Mouse (Mus musculus) hindbrain, embryonic 10.5 days (tissue): ENCODE data around the gene Myo16. TPM values are rescaled to one million over a fixed set of nuclear protein-coding genes. Genes with fewer than 3 reads are reported as not detected.
A peak's percentile ranks its signal among the peaks of the same experiment; 100 is the strongest.

ENCODE experiments used
- DNase-seq: peaks from one replicate; pipeline ENCODE4 v3.0.0-alpha.2; 2017; ENCODE audit warnings: low spot score
- H3K27ac ChIP-seq: fragments of 300-500 bp; sonication (generic); 2 replicates; pipeline ENCODE4 v1.5.1; 2016; ENCODE audit warnings: mild to moderate bottlenecking, moderate library complexity
- H3K27me3 ChIP-seq: fragments of 300-500 bp; sonication (generic); 2 replicates; pipeline ENCODE4 v1.6.1; 2016; ENCODE audit warnings: mild to moderate bottlenecking; ENCODE audit not compliant: poor library complexity, insufficient read depth, severe bottlenecking
- H3K36me3 ChIP-seq: fragments of 300-500 bp; sonication (generic); 2 replicates; pipeline ENCODE4 v1.6.1; 2016; ENCODE audit warnings: mild to moderate bottlenecking, moderate library complexity
- H3K4me1 ChIP-seq: fragments of 300-500 bp; sonication (generic); replicated peaks from 2 replicates; pipeline ENCODE4 v1.6.1; 2016; ENCODE audit warnings: mild to moderate bottlenecking
- H3K4me3 ChIP-seq: fragments of 300-500 bp; sonication (generic); 2 replicates; pipeline ENCODE4 v1.5.1; 2016; ENCODE audit warnings: mild to moderate bottlenecking, moderate library complexity
- H3K9me3 ChIP-seq: fragments of 300-500 bp; sonication (generic); 2 replicates; pipeline ENCODE4 v1.6.1; 2016; ENCODE audit warnings: mild to moderate bottlenecking, moderate library complexity
- WGBS: fragments of 180-500 bp; shearing (Covaris S2); methylation state at CpG from one replicate; pipeline ENCODE4 v1.1.7; 2016; 5-methylcytosine and 5-hydroxymethylcytosine counted together
- polyA plus RNA-seq: library from polyadenylated mRNA; unstranded; fragments of >200 nt; fragmentation: Nextera tagmentation; extraction: Ambion mirVana; gene quantifications from 2 replicates; pipeline ENCODE4 v1.2.1, GENCODE M21; 2016

Myo16 gene
- polyA plus RNA-seq, 1 experiment from 2014 or later: 2.8 TPM

DNA sequence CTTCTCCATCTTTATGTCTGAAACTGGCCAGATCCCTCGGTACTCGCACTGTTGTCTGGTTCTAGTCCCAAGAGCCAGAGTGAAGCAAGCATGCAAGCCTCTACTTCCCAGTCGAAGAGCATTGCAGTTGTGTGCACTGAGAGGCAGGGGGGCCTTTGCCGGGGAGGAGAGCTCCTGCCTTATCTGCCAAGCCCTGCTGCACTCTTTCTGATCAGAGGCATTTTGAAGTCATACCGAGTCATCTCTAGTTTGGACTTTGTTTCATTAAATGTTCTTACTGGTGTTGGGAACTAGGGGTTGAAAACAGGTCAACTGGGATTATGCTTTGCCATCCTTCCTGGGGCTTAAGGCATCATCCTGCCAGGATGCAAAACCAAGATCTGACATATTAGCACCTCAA lies 445.2 kb downstream of the Myo16 start:
- H3K4me3 ChIP-seq: no peak overlapping the region
- WGBS: 86% methylated on average over 5 of the region's 5 CpGs
- peaks cover 5% of the 10 kb centered on the region; the same call in 1 of the 2 replicates for H3K4me1 ChIP-seq
- no peak for DNase-seq
- no peaks in the 10 kb centered on the region for H3K27me3 ChIP-seq
- no peak overlapping the region for H3K27ac ChIP-seq
- no peaks in the 10 kb centered on the region for H3K9me3 ChIP-seq
- H3K36me3 ChIP-seq: no peaks in the 10 kb centered on the region

GRCm38 (mm10) chr8:10606028-10606815 lies 452.5 kb downstream of the Myo16 start:
- 0 out of 2 replicates have a peak overlapping the region, but pooled peaks have one; percentile 35 for H3K27ac ChIP-seq
- peaks cover 18% of the 10 kb centered on the region for H3K4me1 ChIP-seq
- no peaks in the 10 kb centered on the region for H3K36me3 ChIP-seq
- H3K4me3 ChIP-seq: no peak overlapping the region
- WGBS: 62% methylated on average over 12 of the region's 12 CpGs
- no peak for DNase-seq
- H3K9me3 ChIP-seq: no peaks in the 10 kb centered on the region
- no peaks in the 10 kb centered on the region for H3K27me3 ChIP-seq

GRCm38 (mm10) chr8:10606816-10607209 lies 453.1 kb downstream of the Myo16 start:
- WGBS: 80% methylated on average over 4 of the region's 4 CpGs
- Histone ChIP-seq H3K27ac (no peak overlapping the region), H3K4me1 (peaks cover 18% of the 10 kb centered on the region), H3K4me3 (no peak overlapping the region), H3K36me3 (no peaks in the 10 kb centered on the region), H3K9me3 (no peaks in the 10 kb centered on the region), H3K27me3 (0 out of 2 replicates have a peak, but pooled peaks cover 1% of the 10 kb centered on the region)
- DNase-seq: no peak

- no peak overlapping the region for H3K27ac ChIP-seq
- 0 out of 2 replicates have a peak, but pooled peaks cover 6% of the 10 kb centered on the region for H3K4me1 ChIP-seq
- H3K27me3 ChIP-seq: 0 out of 2 replicates have a peak, but pooled peaks cover 4% of the 10 kb centered on the region
- H3K9me3 ChIP-seq: 0 out of 2 replicates have a peak, but pooled peaks cover 3% of the 10 kb centered on the region
- no peak overlapping the region for H3K4me3 ChIP-seq
- H3K36me3 ChIP-seq: no peaks in the 10 kb centered on the region
- WGBS: 92% methylated on average over 5 of the region's 5 CpGs
- no peak for DNase-seq
Measured at GRCm38 (mm10) chr8:10611636-10612035, 457.9 kb downstream of the Myo16 start.

DNA sequence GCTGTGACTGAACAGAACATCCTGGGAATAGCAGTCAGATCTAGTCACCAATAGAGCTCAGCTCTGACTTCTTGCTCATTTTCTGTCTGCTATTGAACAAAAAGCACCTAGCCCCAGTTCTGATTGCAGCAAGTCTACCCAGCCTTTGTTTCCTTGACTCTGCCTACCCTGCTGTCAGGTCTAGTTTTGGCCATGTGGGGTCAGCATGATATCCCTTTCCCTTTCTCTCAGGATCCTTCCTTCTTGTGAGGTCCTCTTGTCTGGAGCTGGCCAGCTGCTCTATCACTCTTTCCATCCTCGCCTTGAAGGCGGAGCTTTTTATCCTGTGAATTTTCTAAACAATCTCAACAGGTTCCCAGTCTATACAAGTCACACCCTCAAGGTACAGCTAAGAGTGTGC lies 459.7 kb downstream of the Myo16 start:
- no peak for DNase-seq
- Histone ChIP-seq H3K27me3 (0 out of 2 replicates have a peak, but pooled peaks cover 4% of the 10 kb centered on the region), H3K9me3 (0 out of 2 replicates have a peak, but pooled peaks cover 3% of the 10 kb centered on the region), H3K36me3 (no peaks in the 10 kb centered on the region), H3K4me3 (no peak overlapping the region), H3K4me1 (0 out of 2 replicates have a peak, but pooled peaks cover 4% of the 10 kb centered on the region), H3K27ac (no peak overlapping the region)
- WGBS: 63% methylated on average over 2 of the region's 2 CpGs

DNA sequence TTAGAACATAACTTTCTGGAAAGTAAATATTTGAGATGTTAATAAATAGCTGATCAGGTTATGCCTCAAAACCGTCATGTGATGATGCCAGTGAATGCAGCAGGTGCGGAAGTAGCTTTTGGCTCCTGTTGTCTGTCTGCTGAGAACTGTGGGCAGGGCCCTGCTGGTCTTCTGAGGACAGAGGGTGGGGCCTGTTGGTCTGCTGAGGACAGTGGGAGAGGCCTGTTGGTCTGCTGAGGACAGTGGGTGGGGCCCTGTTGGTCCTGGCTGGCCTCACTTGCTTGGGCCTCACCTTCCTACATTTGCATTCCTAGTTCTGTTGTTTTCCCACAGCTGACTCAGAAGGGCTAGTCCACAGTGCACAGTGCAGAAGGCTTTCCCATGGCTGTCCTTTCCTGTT lies 466.0 kb downstream of the Myo16 start:
- DNase-seq: no peak
- H3K36me3 ChIP-seq: no peaks in the 10 kb centered on the region
- WGBS: 84% methylated on average over 2 of the region's 2 CpGs
- no peak overlapping the region for H3K27ac ChIP-seq
- peaks cover 10% of the 10 kb centered on the region for H3K9me3 ChIP-seq
- no peak overlapping the region for H3K4me3 ChIP-seq
- H3K27me3 ChIP-seq: 0 out of 2 replicates have a peak, but pooled peaks cover 5% of the 10 kb centered on the region
- peaks cover 8% of the 10 kb centered on the region for H3K4me1 ChIP-seq

GRCm38 (mm10) chr8:10625262-10625661 lies 471.6 kb downstream of the Myo16 start:
- H3K27me3 ChIP-seq: peaks cover 13% of the 10 kb centered on the region

DNA sequence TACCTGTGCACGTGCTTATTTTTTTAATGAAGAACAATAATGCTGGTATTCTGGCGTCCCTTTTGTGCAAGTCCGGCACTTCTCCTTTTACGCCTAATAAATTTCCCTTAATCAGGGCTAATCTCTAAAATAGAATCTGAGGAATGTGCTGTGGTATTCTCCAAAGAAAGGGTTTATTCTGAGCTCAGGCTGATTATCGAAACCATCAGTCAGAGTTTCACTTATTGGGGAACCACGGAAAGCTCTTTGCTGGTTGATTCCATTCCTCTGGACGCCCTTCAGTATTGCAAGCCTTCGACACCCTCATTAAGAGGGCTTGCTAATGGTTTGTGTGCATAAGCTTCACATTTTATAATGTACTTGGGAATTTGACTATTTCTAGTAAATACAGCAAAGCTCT lies 475.0 kb downstream of the Myo16 start:
- no peak for DNase-seq
- H3K36me3 ChIP-seq: no peaks in the 10 kb centered on the region
- H3K27ac ChIP-seq: no peak overlapping the region
- H3K27me3 ChIP-seq: peaks cover 8% of the 10 kb centered on the region
- peaks cover 52% of the 10 kb centered on the region for H3K4me1 ChIP-seq
- peaks cover 6% of the 10 kb centered on the region for H3K9me3 ChIP-seq
- WGBS: 83% methylated on average over 8 of the region's 8 CpGs
- H3K4me3 ChIP-seq: no peak overlapping the region

More at GRCm38 (mm10) chr8:10625262-10625661, 471.6 kb downstream of the Myo16 start:
- H3K36me3 ChIP-seq: no peaks in the 10 kb centered on the region
- H3K9me3 ChIP-seq: peaks cover 9% of the 10 kb centered on the region
- peak overlapping the region; percentile 68 for H3K27ac ChIP-seq
- 18% methylated on average over 5 of the region's 5 CpGs for WGBS
- H3K4me1 ChIP-seq: peaks cover 45% of the 10 kb centered on the region
- DNase-seq: peak; percentile 67
- no peak overlapping the region for H3K4me3 ChIP-seq

DNA sequence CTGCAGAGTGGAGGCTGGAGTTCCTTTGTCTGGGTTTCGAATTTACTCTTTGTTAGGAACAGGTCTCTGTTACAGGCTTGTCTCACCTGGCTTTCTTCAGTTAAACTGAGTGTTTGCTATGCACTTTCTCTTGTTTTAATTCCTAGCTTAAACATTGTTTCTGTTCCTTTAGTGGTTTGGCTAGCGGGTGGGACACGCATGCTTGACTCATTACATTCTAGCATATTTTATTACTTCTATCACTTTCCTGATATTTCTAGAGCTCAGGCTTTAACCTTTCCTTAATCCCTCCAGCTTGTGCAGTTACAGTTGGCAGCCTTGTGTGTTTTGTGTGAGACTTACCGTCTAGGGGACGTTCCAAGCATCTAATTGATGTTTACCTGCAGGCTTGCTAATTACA lies 476.2 kb downstream of the Myo16 start:
- H3K4me3 ChIP-seq: no peak overlapping the region
- no peak for DNase-seq
- H3K36me3 ChIP-seq: no peaks in the 10 kb centered on the region
- peaks cover 61% of the 10 kb centered on the region for H3K4me1 ChIP-seq
- 51% methylated on average over 5 of the region's 5 CpGs for WGBS
- peak overlapping the region; percentile 60 for H3K27ac ChIP-seq
- no peaks in the 10 kb centered on the region for H3K9me3 ChIP-seq
- H3K27me3 ChIP-seq: peaks cover 8% of the 10 kb centered on the region

- no peak overlapping the region for H3K27ac ChIP-seq
- no peak for DNase-seq
- peaks cover 8% of the 10 kb centered on the region for H3K27me3 ChIP-seq
- peaks cover 49% of the 10 kb centered on the region for H3K4me1 ChIP-seq
- H3K36me3 ChIP-seq: no peaks in the 10 kb centered on the region
- no peaks in the 10 kb centered on the region for H3K9me3 ChIP-seq
- 97% methylated on average over 2 of the region's 2 CpGs for WGBS
- no peak overlapping the region for H3K4me3 ChIP-seq
Measured at GRCm38 (mm10) chr8:10631006-10631405, 477.3 kb downstream of the Myo16 start.

DNA sequence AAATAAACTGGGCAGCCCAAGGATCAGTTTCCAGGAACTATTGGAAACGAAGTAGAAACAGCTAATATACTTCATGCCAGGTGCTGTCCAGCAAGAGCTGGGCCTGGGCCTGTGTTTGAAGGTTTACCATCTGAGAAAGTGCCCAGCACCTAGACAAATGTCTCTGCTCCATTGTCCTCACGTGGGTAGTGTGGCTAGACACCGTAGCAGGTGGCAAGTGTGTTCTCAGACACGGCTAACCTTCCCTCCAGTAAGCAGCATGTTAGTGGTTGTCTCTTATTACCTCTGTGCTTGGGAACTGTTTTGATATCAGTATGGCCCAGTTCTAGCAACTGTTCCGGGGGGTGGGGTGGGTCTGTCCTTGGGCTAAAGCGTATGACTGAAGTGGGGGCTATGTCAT lies 478.9 kb downstream of the Myo16 start:
- peaks cover 2% of the 10 kb centered on the region for H3K27me3 ChIP-seq
- H3K4me3 ChIP-seq: no peak overlapping the region
- 82% methylated on average over 6 of the region's 6 CpGs for WGBS
- DNase-seq: no peak
- H3K4me1 ChIP-seq: peaks cover 38% of the 10 kb centered on the region
- no peaks in the 10 kb centered on the region for H3K9me3 ChIP-seq
- no peak overlapping the region for H3K27ac ChIP-seq
- H3K36me3 ChIP-seq: no peaks in the 10 kb centered on the region

GRCm38 (mm10) chr8:10633360-10634140 lies 479.8 kb downstream of the Myo16 start:
- Histone ChIP-seq H3K27me3 (no peaks in the 10 kb centered on the region), H3K36me3 (no peaks in the 10 kb centered on the region), H3K4me1 (peaks cover 36% of the 10 kb centered on the region), H3K27ac (peak overlapping the region; percentile 71), H3K4me3 (no peak overlapping the region), H3K9me3 (no peaks in the 10 kb centered on the region)
- peak; percentile 52 for DNase-seq
- 44% methylated on average over 12 of the region's 12 CpGs for WGBS

DNA sequence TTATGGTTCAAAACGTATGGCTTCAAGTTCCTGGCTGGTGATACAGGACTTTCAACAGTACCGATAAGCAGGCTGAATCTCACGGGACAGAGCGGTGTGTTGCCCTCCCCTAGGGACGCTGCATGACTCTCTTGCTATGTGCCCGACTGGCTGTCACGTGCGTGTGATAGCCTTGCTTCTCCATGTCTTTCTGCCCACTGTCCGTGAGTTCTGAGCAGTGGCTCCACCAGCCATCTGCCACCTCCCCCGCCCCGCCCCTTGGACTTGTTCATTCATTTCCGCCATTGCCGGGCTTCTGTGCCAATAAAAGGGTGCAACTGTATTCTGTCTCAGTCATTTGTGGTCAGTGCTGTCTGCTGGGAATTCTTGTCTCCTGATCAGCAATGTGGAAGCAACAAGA lies 480.7 kb downstream of the Myo16 start:
- peak; percentile 31 for DNase-seq

More for the DNA sequence above, 480.7 kb downstream of the Myo16 start:
- Histone ChIP-seq H3K27ac (peak overlapping the region; percentile 46; the same call in 1 of the 2 replicates), H3K4me3 (no peak overlapping the region), H3K9me3 (no peaks in the 10 kb centered on the region), H3K4me1 (peaks cover 30% of the 10 kb centered on the region), H3K27me3 (no peaks in the 10 kb centered on the region), H3K36me3 (no peaks in the 10 kb centered on the region)
- 81% methylated on average over 13 of the region's 13 CpGs for WGBS
